Mouse (Mus musculus): ENCODE measurements around the gene Ccdc150. TPM values are rescaled to one million over a fixed set of nuclear protein-coding genes. Genes with fewer than 3 reads are reported as not detected.
A peak's percentile ranks its signal among the peaks of the same experiment; 100 is the strongest.

The Ccdc150 gene
- 0.17 and 0.20 TPM in 2 replicates for polyA plus RNA-seq (2014; fragmentation: Nextera tagmentation; extraction: Ambion mirVana)

GRCm38 (mm10) chr1:54250158-54250866 lies at the start of gene Ccdc150:
Gene Ccdc150, plus strand, starts transcription at chr1:54250683.
- Histone ChIP-seq H3K9me3 (ENCODE audit: control insufficient read depth, low read length) (no peaks in the 10 kb centered on the region), H3K36me3 (ENCODE audit: control insufficient read depth, insufficient read depth, low read length) (no peaks in the 10 kb centered on the region), H3K27ac (ENCODE audit: low read depth, low read length) (no peak within 1 kb of the TSS), H3K4me2 (ENCODE audit: low read depth, low read length) (peak within 1 kb of the TSS; percentile 73), H3K27me3 (ENCODE audit: control insufficient read depth, insufficient read depth, low read length) (no peaks in the 10 kb centered on the region), H3K4me1 (ENCODE audit: control insufficient read depth, insufficient read depth, low read length) (no peaks in the 10 kb centered on the region), H3K4me3 (ENCODE audit: low read depth, low read length) (peak within 1 kb of the TSS; percentile 43), H3K9ac (replicated peaks; ENCODE audit: low read depth, low read length) (peak within 1 kb of the TSS; percentile 34)
- 20% methylated on average over 33 of the region's 33 CpGs for WGBS
- ATAC-seq (ENCODE audit: low read depth) = peak; percentile 100

DNA sequence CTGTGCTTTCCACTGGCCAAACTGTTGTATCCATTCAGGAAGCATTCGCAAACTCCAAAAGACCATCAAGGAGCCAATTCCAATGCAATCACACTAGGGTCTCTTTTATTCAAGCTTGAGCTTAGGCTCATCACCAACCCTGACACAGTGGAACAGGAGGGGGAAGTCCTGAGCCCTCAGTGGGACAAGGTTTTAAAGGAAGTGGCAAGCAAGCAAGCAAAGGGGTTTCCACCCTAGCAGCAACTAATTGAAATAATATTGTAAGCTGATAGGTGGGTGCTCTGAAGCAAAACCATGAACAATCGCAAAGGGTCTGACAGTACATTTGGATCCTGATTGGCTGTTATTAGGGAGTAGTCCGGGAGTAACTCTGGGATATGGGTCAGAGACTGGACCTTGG lies 30.2 kb upstream of the Ccdc150 start:
- H3K4me1 ChIP-seq (ENCODE audit: control insufficient read depth, insufficient read depth, low read length) = no peaks in the 10 kb centered on the region
- H3K27ac ChIP-seq (ENCODE audit: low read depth, low read length) = no peak overlapping the region
- H3K4me3 ChIP-seq (ENCODE audit: low read depth, low read length) = no peak overlapping the region
- no peaks in the 10 kb centered on the region for H3K36me3 ChIP-seq (ENCODE audit: control insufficient read depth, insufficient read depth, low read length)
- no peak overlapping the region for H3K9ac ChIP-seq (replicated peaks; ENCODE audit: low read depth, low read length)
- no peaks in the 10 kb centered on the region for H3K9me3 ChIP-seq (ENCODE audit: control insufficient read depth, low read length)
- no peak overlapping the region for H3K4me2 ChIP-seq (ENCODE audit: low read depth, low read length)
- H3K27me3 ChIP-seq (ENCODE audit: control insufficient read depth, insufficient read depth, low read length) = no peaks in the 10 kb centered on the region
- no peak for ATAC-seq (ENCODE audit: low read depth)
- WGBS = 94% methylated on average over 3 of the region's 3 CpGs

DNA sequence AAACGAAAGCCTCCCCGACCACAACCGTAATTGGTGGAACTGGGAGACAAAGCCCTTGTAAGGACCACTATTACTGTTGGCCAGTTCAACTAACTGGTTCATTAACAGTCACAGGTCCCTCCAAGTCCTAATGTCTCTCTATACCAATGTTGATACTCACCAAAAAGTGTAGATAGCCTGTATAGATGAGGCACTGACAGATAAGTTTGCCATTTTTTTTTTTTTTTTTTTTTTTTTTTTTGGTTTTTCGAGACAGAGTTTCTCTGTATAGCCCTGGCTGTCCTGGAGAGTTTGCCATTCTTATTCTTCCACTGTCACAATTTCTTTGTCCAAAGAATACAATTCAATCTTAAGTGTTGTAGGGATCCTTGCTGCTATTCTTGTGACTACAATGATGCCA lies 7.8 kb upstream of the Ccdc150 start:
- Histone ChIP-seq H3K4me3 (ENCODE audit: low read depth, low read length) (no peak overlapping the region), H3K9ac (replicated peaks; ENCODE audit: low read depth, low read length) (no peak overlapping the region), H3K4me1 (ENCODE audit: control insufficient read depth, insufficient read depth, low read length) (no peaks in the 10 kb centered on the region), H3K4me2 (ENCODE audit: low read depth, low read length) (no peak overlapping the region), H3K27me3 (ENCODE audit: control insufficient read depth, insufficient read depth, low read length) (no peaks in the 10 kb centered on the region), H3K36me3 (ENCODE audit: control insufficient read depth, insufficient read depth, low read length) (no peaks in the 10 kb centered on the region), H3K9me3 (ENCODE audit: control insufficient read depth, low read length) (no peaks in the 10 kb centered on the region), H3K27ac (ENCODE audit: low read depth, low read length) (no peak overlapping the region)
- 97% methylated on average over 4 of the region's 4 CpGs for WGBS
- no peak for ATAC-seq (ENCODE audit: low read depth)

DNA sequence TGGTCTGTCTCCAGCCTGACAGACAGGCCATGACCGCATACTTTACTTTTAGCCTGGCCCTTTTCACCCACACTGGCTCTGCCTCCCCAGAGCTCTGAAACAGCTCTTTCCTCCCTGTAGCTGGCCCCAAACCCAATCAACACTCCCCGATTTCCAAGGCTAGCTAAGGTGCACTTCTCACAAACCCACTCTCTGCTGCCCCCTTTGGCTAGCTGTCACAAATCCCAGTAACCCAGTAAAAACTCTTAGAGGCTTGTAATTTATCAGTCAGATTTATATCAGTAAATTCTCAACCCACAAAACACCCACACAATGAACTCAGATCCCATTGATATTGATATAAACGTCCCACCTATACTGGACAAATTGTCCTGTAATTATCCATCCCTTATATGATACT lies 25.1 kb downstream of the Ccdc150 start:
- no peak overlapping the region for H3K4me2 ChIP-seq (ENCODE audit: low read depth, low read length)
- no peaks in the 10 kb centered on the region for H3K36me3 ChIP-seq (ENCODE audit: control insufficient read depth, insufficient read depth, low read length)
- H3K9me3 ChIP-seq (ENCODE audit: control insufficient read depth, low read length) = no peaks in the 10 kb centered on the region
- no peak overlapping the region for H3K27ac ChIP-seq (ENCODE audit: low read depth, low read length)
- no peaks in the 10 kb centered on the region for H3K4me1 ChIP-seq (ENCODE audit: control insufficient read depth, insufficient read depth, low read length)
- no peaks in the 10 kb centered on the region for H3K27me3 ChIP-seq (ENCODE audit: control insufficient read depth, insufficient read depth, low read length)
- H3K4me3 ChIP-seq (ENCODE audit: low read depth, low read length) = no peak overlapping the region
- no peak for ATAC-seq (ENCODE audit: low read depth)
- H3K9ac ChIP-seq (replicated peaks; ENCODE audit: low read depth, low read length) = no peak overlapping the region
- WGBS = 66% methylated on average over 3 of the region's 3 CpGs

DNA sequence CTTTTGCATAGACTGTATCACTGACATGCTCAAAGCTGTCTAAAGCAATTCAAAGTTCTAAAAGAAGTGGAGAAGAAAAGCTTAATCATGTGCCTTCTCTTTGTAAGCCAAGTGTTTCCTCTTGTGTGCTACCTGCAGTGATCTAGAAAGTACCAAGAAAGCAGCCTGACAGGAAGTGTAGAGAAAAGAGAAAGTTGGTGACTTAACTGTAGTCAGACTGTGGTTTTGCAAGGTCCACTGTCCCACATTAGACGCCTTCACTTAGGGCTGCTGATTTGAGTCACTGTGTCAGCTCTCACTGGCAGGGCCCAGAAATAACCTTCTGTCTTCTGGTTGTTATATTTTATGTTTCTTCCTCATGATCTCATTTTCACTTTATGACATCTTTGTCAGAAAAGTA lies 29.1 kb downstream of the Ccdc150 start:
- Histone ChIP-seq H3K4me2 (ENCODE audit: low read depth, low read length) (no peak overlapping the region), H3K9ac (replicated peaks; ENCODE audit: low read depth, low read length) (no peak overlapping the region), H3K4me3 (ENCODE audit: low read depth, low read length) (no peak overlapping the region), H3K4me1 (ENCODE audit: control insufficient read depth, insufficient read depth, low read length) (no peaks in the 10 kb centered on the region), H3K27me3 (ENCODE audit: control insufficient read depth, insufficient read depth, low read length) (no peaks in the 10 kb centered on the region), H3K27ac (ENCODE audit: low read depth, low read length) (no peak overlapping the region), H3K36me3 (ENCODE audit: control insufficient read depth, insufficient read depth, low read length) (no peaks in the 10 kb centered on the region), H3K9me3 (ENCODE audit: control insufficient read depth, low read length) (no peaks in the 10 kb centered on the region)
- no peak for ATAC-seq (ENCODE audit: low read depth)
- WGBS = 100% methylated on average over 1 of the region's 1 CpGs

- Histone ChIP-seq H3K4me1 (ENCODE audit: control insufficient read depth, insufficient read depth, low read length) (no peaks in the 10 kb centered on the region), H3K27ac (ENCODE audit: low read depth, low read length) (no peak overlapping the region), H3K4me2 (ENCODE audit: low read depth, low read length) (no peak overlapping the region), H3K9me3 (ENCODE audit: control insufficient read depth, low read length) (no peaks in the 10 kb centered on the region), H3K36me3 (ENCODE audit: control insufficient read depth, insufficient read depth, low read length) (no peaks in the 10 kb centered on the region), H3K27me3 (ENCODE audit: control insufficient read depth, insufficient read depth, low read length) (no peaks in the 10 kb centered on the region), H3K4me3 (ENCODE audit: low read depth, low read length) (no peak overlapping the region), H3K9ac (replicated peaks; ENCODE audit: low read depth, low read length) (no peak overlapping the region)
- 91% methylated on average over 3 of the region's 3 CpGs for WGBS
- no peak for ATAC-seq (ENCODE audit: low read depth)
Measured at GRCm38 (mm10) chr1:54280651-54281050, 30.2 kb downstream of the Ccdc150 start.

DNA sequence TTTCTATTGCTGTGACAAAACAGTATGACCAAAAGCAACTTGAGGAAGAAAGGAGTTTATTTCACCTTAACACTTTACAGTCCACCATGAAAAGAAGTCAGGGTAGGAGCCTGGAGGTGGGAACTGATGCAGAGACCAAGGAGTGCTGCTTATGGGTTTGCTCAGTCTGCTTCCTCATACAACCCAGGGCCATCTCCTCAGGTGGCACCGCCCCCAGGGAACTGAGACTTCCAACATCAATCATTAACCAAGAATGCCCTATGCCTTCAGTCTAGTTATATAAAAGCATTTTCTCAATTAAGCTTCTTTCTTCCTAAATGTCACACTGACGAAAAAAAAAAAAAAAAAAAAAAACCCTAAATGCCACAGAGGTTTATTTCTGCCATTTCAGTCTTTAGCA lies 55.9 kb downstream of the Ccdc150 start:
- no peaks in the 10 kb centered on the region for H3K36me3 ChIP-seq (ENCODE audit: control insufficient read depth, insufficient read depth, low read length)
- H3K4me2 ChIP-seq (ENCODE audit: low read depth, low read length) = no peak overlapping the region
- H3K27me3 ChIP-seq (ENCODE audit: control insufficient read depth, insufficient read depth, low read length) = no peaks in the 10 kb centered on the region
- no peak overlapping the region for H3K9ac ChIP-seq (replicated peaks; ENCODE audit: low read depth, low read length)
- no peak for ATAC-seq (ENCODE audit: low read depth)
- H3K27ac ChIP-seq (ENCODE audit: low read depth, low read length) = no peak overlapping the region
- WGBS = 72% methylated on average over 2 of the region's 2 CpGs
- no peaks in the 10 kb centered on the region for H3K4me1 ChIP-seq (ENCODE audit: control insufficient read depth, insufficient read depth, low read length)
- H3K9me3 ChIP-seq (ENCODE audit: control insufficient read depth, low read length) = no peaks in the 10 kb centered on the region
- no peak overlapping the region for H3K4me3 ChIP-seq (ENCODE audit: low read depth, low read length)

- no peaks in the 10 kb centered on the region for H3K36me3 ChIP-seq (ENCODE audit: control insufficient read depth, insufficient read depth, low read length)
- no peak overlapping the region for H3K9ac ChIP-seq (replicated peaks; ENCODE audit: low read depth, low read length)
- no peak overlapping the region for H3K4me2 ChIP-seq (ENCODE audit: low read depth, low read length)
- H3K27ac ChIP-seq (ENCODE audit: low read depth, low read length) = no peak overlapping the region
- no peaks in the 10 kb centered on the region for H3K9me3 ChIP-seq (ENCODE audit: control insufficient read depth, low read length)
- H3K4me1 ChIP-seq (ENCODE audit: control insufficient read depth, insufficient read depth, low read length) = no peaks in the 10 kb centered on the region
- no peak for ATAC-seq (ENCODE audit: low read depth)
- WGBS = 95% methylated on average over 2 of the region's 2 CpGs
- H3K27me3 ChIP-seq (ENCODE audit: control insufficient read depth, insufficient read depth, low read length) = no peaks in the 10 kb centered on the region
- H3K4me3 ChIP-seq (ENCODE audit: low read depth, low read length) = no peak overlapping the region
Measured at GRCm38 (mm10) chr1:54326647-54327046, 76.2 kb downstream of the Ccdc150 start.

GRCm38 (mm10) chr1:54327876-54328545 lies 77.5 kb downstream of the Ccdc150 start:
- no peaks in the 10 kb centered on the region for H3K4me1 ChIP-seq (ENCODE audit: control insufficient read depth, insufficient read depth, low read length)
- no peak overlapping the region for H3K27ac ChIP-seq (ENCODE audit: low read depth, low read length)
- no peak overlapping the region for H3K4me2 ChIP-seq (ENCODE audit: low read depth, low read length)
- no peak for ATAC-seq (ENCODE audit: low read depth)
- 96% methylated on average over 6 of the region's 6 CpGs for WGBS
- H3K4me3 ChIP-seq (ENCODE audit: low read depth, low read length) = no peak overlapping the region
- H3K9me3 ChIP-seq (ENCODE audit: control insufficient read depth, low read length) = no peaks in the 10 kb centered on the region
- no peak overlapping the region for H3K9ac ChIP-seq (replicated peaks; ENCODE audit: low read depth, low read length)
- no peaks in the 10 kb centered on the region for H3K27me3 ChIP-seq (ENCODE audit: control insufficient read depth, insufficient read depth, low read length)
- no peaks in the 10 kb centered on the region for H3K36me3 ChIP-seq (ENCODE audit: control insufficient read depth, insufficient read depth, low read length)

All from neural tube, embryonic 14.5 days (tissue).